Mouse (Mus musculus) kidney, adult 2 months (tissue): ENCODE data around the gene Hectd1. TPM values are rescaled to one million over a fixed set of nuclear protein-coding genes. Genes with fewer than 3 reads are reported as not detected.

ENCODE experiments used
- DNase-seq: peaks from one replicate; pipeline ENCODE4 v3.0.0; 2021
- H3K27ac ChIP-seq: fragments of 200-500 bp; 2 replicates; pipeline ENCODE4 v1.5.1; 2012; ENCODE audit warnings: low read depth, low read length, control low read depth, inconsistent platforms; ENCODE audit not compliant: insufficient read depth
- H3K27me3 ChIP-seq: fragments of 200-500 bp; replicated peaks from 2 replicates; pipeline ENCODE4 v1.6.1; 2012; ENCODE audit warnings: mild to moderate bottlenecking, moderate library complexity, low read length, inconsistent platforms; ENCODE audit not compliant: control insufficient read depth, insufficient read depth
- H3K36me3 ChIP-seq: fragments of 200-500 bp; 2 replicates; pipeline ENCODE4 v1.6.1; 2012; ENCODE audit warnings: mild to moderate bottlenecking, moderate library complexity, low read length, inconsistent platforms; ENCODE audit not compliant: control insufficient read depth, insufficient read depth
- H3K4me1 ChIP-seq: fragments of 200-500 bp; 2 replicates; pipeline ENCODE4 v1.6.1; 2011; ENCODE audit warnings: low read length; ENCODE audit not compliant: control insufficient read depth, insufficient read depth
- H3K4me3 ChIP-seq: fragments of 200-500 bp; 2 replicates; pipeline ENCODE4 v1.5.1; 2011; ENCODE audit warnings: mild to moderate bottlenecking, low read depth, low read length, control low read depth; ENCODE audit not compliant: insufficient read depth
- CTCF ChIP-seq: fragments of 200-500 bp; conservative IDR thresholded peaks from 2 replicates; pipeline ENCODE4 v1.5.1; 2011; ENCODE audit warnings: low read depth, mild to moderate bottlenecking, control low read depth, low read length, moderate library complexity, mixed read lengths; ENCODE audit not compliant: insufficient read depth, insufficient read length
- POLR2A ChIP-seq: fragments of 200-500 bp; IDR thresholded peaks from one replicate; pipeline ENCODE4 v1.6.1; 2011; ENCODE audit warnings: low read depth, low read length, control low read depth
- WGBS: fragments of 180-500 bp; shearing (Covaris S2); methylation state at CpG from one replicate; pipeline ENCODE4 v1.1.7; 2018; 5-methylcytosine and 5-hydroxymethylcytosine counted together
- polyA plus RNA-seq: library from polyadenylated mRNA; depleted of rRNA; stranded (reverse); fragments of >200 nt; gene quantifications from 2 replicates; pipeline ENCODE4 v1.2.3, GENCODE M21; 2012

Hectd1 gene
- polyA plus RNA-seq, 1 experiment = 20.6 TPM

DNA sequence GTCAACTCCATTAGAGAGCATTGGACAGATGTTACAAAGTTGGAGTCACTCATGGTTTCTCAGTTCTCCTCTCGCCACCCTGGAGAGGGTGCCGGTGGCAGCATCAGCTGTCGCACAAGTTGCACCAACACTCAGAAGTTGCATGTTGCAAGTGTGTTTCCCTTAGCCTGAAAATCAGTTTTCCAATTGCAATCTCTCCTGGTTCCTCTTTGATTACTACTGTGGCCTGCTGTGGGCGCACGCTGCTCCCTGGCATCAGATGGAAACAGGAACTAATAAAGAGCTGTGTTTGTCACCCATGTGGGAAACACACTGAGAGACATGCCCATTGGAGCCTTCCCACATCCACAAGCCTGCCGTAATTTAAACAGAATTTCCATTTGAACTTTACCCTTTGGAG, 110.7 kb downstream of the Hectd1 start:
- 86% methylated on average over 6 of the region's 6 CpGs for WGBS
- TF ChIP-seq CTCF (no peak), POLR2A (no peak)
- Histone ChIP-seq H3K36me3 (peaks cover 3% of the 10 kb centered on the region; the same call in 1 of the 2 replicates), H3K4me3 (no peak overlapping the region), H3K27me3 (no peaks in the 10 kb centered on the region), H3K27ac (no peak overlapping the region), H3K4me1 (peaks cover 3% of the 10 kb centered on the region; the same call in 1 of the 2 replicates)
- DNase-seq = no peak

DNA sequence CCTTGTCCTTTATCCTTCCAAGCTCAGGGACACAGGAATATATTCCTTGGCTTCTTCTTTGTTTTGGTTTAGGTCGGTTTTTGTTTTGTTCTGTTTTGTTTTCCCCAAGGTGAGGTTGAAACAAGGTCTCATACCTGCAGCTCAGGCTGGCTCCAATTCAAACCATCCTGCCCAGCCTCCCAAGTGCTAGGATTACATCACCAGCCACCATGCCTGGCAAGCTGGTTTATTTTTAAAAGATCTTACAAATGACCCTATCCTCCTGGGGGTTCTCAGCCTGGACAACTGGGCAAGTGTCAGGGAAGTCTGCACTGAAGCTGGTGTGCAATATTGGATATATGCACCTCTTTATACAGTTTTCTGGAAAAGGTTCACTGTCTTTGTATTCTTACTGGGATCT, 116.7 kb downstream of the Hectd1 start:
- DNase-seq = peak; percentile 75
- Histone ChIP-seq H3K36me3 (no peaks in the 10 kb centered on the region), H3K27me3 (no peaks in the 10 kb centered on the region), H3K4me3 (no peak overlapping the region), H3K4me1 (peaks cover 5% of the 10 kb centered on the region; the same call in 1 of the 2 replicates), H3K27ac (no peak overlapping the region)
- 38% methylated on average over 1 of the region's 1 CpGs for WGBS
- TF ChIP-seq CTCF (no peak), POLR2A (no peak)

GRCm38 (mm10) chr12:51710154-51710553, 119.2 kb downstream of the Hectd1 start:
- DNase-seq = no peak
- WGBS = 44% methylated on average over 5 of the region's 5 CpGs
- no peak overlapping the region for H3K4me3 ChIP-seq
- no peak overlapping the region for H3K27ac ChIP-seq
- H3K27me3 ChIP-seq = no peaks in the 10 kb centered on the region
- peaks cover 9% of the 10 kb centered on the region; the same call in 1 of the 2 replicates for H3K4me1 ChIP-seq
- TF ChIP-seq POLR2A = no peak
- TF ChIP-seq CTCF = no peak
- H3K36me3 ChIP-seq = no peaks in the 10 kb centered on the region

DNA sequence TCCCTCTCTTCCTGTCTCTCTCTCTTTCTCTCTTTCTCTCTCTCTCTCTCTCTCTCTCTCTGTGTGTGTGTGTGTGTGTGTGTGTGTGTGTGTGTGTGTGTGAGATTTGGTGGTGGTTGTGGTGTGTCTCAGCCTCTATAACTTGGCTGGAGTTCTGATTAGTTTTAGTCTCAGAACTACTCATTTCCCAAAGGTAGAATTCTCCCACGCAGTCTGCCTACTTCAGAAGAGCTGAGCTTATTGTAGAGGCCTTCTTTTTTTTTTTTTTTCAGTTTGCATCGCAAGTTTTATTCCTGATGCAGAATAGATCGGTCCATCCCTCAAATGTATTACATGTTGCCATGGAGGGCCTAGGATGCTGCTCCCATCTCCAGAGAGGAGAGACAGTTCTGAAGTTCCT, 119.6 kb downstream of the Hectd1 start:
- peaks cover 9% of the 10 kb centered on the region; the same call in 1 of the 2 replicates for H3K4me1 ChIP-seq
- DNase-seq = no peak
- no peak overlapping the region for H3K4me3 ChIP-seq
- WGBS = 66% methylated on average over 3 of the region's 3 CpGs
- no peak for TF ChIP-seq CTCF
- no peak for TF ChIP-seq POLR2A
- no peaks in the 10 kb centered on the region for H3K27me3 ChIP-seq
- no peak overlapping the region for H3K27ac ChIP-seq
- H3K36me3 ChIP-seq = no peaks in the 10 kb centered on the region

- 57% methylated on average over 14 of the region's 14 CpGs for WGBS
- H3K27ac ChIP-seq = no peak overlapping the region
- no peak overlapping the region for H3K4me3 ChIP-seq
- no peaks in the 10 kb centered on the region for H3K27me3 ChIP-seq
- DNase-seq = peak; percentile 50
- peaks cover 9% of the 10 kb centered on the region; the same call in 1 of the 2 replicates for H3K4me1 ChIP-seq
- H3K36me3 ChIP-seq = no peaks in the 10 kb centered on the region
- TF ChIP-seq POLR2A (no peak), CTCF (no peak)
Observed at GRCm38 (mm10) chr12:51708941-51709686, 120.2 kb downstream of the Hectd1 start.

- TF ChIP-seq CTCF (no peak), POLR2A (no peak)
- Histone ChIP-seq H3K27me3 (no peaks in the 10 kb centered on the region), H3K4me1 (peaks cover 4% of the 10 kb centered on the region; the same call in 1 of the 2 replicates), H3K36me3 (no peaks in the 10 kb centered on the region), H3K4me3 (no peak overlapping the region), H3K27ac (no peak overlapping the region)
- 48% methylated on average over 5 of the region's 5 CpGs for whole genome bisulfite sequencing
- DNase-seq = peak; percentile 81
Observed at GRCm38 (mm10) chr12:51706673-51707235, 122.6 kb downstream of the Hectd1 start.

DNA sequence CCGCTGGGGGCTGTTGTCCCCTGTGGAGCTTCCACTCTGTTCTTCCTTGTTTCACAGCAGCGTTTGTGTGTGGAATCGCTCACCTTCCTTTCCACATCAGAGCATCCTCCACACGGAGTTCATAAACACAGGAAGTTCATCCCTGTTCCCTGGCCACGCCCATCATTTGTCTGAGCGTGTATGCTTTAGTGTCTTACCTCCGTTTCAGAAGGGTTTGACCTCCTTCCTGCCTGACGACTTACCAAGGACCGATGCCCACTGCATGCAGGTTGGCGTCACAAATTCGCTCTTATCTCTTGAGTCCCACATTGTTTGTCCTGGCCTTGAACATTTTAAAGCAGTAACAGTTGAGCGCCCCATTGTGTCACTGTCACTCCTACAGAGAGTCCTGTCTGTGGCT, 123.6 kb downstream of the Hectd1 start:
- Histone ChIP-seq H3K27ac (no peak overlapping the region), H3K36me3 (no peaks in the 10 kb centered on the region), H3K4me1 (peaks cover 4% of the 10 kb centered on the region; the same call in 1 of the 2 replicates), H3K27me3 (no peaks in the 10 kb centered on the region), H3K4me3 (no peak overlapping the region)
- DNase-seq = peak; percentile 14
- 71% methylated on average over 12 of the region's 12 CpGs for WGBS
- TF ChIP-seq CTCF (no peak), POLR2A (no peak)
